Mouse (Mus musculus) CH12.LX (cell line): Measurements from ENCODE around the gene Notum. TPM values are rescaled to one million over a fixed set of nuclear protein-coding genes. Genes with fewer than 3 reads are reported as not detected.

Source experiments
- DNase-seq: peaks from one replicate; pipeline ENCODE4 v3.0.0-alpha.2; 2013; ENCODE audit errors: extremely low read depth
- H3K27ac ChIP-seq: 2 replicates; pipeline ENCODE4 v1.5.1; 2012; ENCODE audit warnings: low read depth, mild to moderate bottlenecking, control low read depth, moderate library complexity; ENCODE audit not compliant: insufficient read depth
- H3K27me3 ChIP-seq: replicated peaks from 2 replicates; pipeline ENCODE3; 2012; ENCODE audit warnings: inconsistent platforms
- H3K36me3 ChIP-seq, 2 experiments: replicated peaks in 1 of 2; 2 replicates each; pipeline versions ENCODE3 to v1.6.1; 2012; ENCODE audit warnings: inconsistent platforms in 1 of 2, low read length in 1 of 2, mild to moderate bottlenecking in 1 of 2, mixed read lengths in 1 of 2, moderate library complexity in 1 of 2; ENCODE audit not compliant: control insufficient read depth in 1 of 2, insufficient read depth in 1 of 2
- H3K4me1 ChIP-seq, 2 experiments: 2 replicates each; pipeline ENCODE4 v1.6.1; 2012; ENCODE audit warnings: inconsistent platforms in 1 of 2, moderate library complexity in 1 of 2; ENCODE audit not compliant: insufficient read depth in 2 of 2, control insufficient read depth in 1 of 2
- H3K4me2 ChIP-seq: 2 replicates; pipeline ENCODE4 v1.6.1; 2012; ENCODE audit warnings: low read depth, mild to moderate bottlenecking, control low read depth; ENCODE audit not compliant: poor library complexity, insufficient read depth, severe bottlenecking
- H3K4me3 ChIP-seq, 3 experiments: fragments of 150-350 bp in 1 of 3; sonication (generic) in 1 of 3; replicated peaks in 1 of 3; 2 replicates each; pipeline versions ENCODE3 to v1.5.1; 2011 to 2012; ENCODE audit warnings: low read depth in 2 of 3, low read length in 2 of 3, mild to moderate bottlenecking in 2 of 3, moderate library complexity in 2 of 3, control low read depth in 1 of 3, improper control_type of control experiment in 1 of 3, inconsistent platforms in 1 of 3, mixed read lengths in 1 of 3; ENCODE audit not compliant: poor library complexity in 1 of 3
- H3K79me2 ChIP-seq: replicated peaks from 2 replicates; pipeline ENCODE4 v1.6.1; 2012; ENCODE audit warnings: mild to moderate bottlenecking, moderate library complexity; ENCODE audit not compliant: control insufficient read depth, poor library complexity, insufficient read depth, severe bottlenecking; ENCODE audit errors: extremely low read depth
- H3K9ac ChIP-seq: 2 replicates; pipeline ENCODE4 v1.6.1; 2012; ENCODE audit warnings: low read depth, mild to moderate bottlenecking, control low read depth, moderate library complexity; ENCODE audit not compliant: insufficient read depth
- H3K9me3 ChIP-seq: replicated peaks from 2 replicates; pipeline ENCODE3; 2012; ENCODE audit warnings: low read length, inconsistent platforms, mixed read lengths
- CHD1 ChIP-seq: IDR thresholded peaks from 2 replicates; pipeline ENCODE4 v1.6.1; 2012; ENCODE audit warnings: low read depth, low read length, improper control_type of control experiment, inconsistent platforms
- CHD2 ChIP-seq: IDR thresholded peaks from 2 replicates; pipeline ENCODE4 v1.6.1; 2011; ENCODE audit warnings: low read length, improper control_type of control experiment
- CTCF ChIP-seq, 2 experiments: IDR thresholded peaks in 1 of 2; conservative IDR thresholded peaks in 1 of 2; 2 replicates each; pipeline ENCODE4 v1.5.1; 2011 to 2012; ENCODE audit warnings: low read depth in 2 of 2, low read length in 2 of 2, improper control_type of control experiment in 1 of 2, inconsistent platforms in 1 of 2, mild to moderate bottlenecking in 1 of 2, moderate library complexity in 1 of 2
- ELF1 ChIP-seq: IDR thresholded peaks from 2 replicates; pipeline ENCODE4 v1.6.1; 2014; ENCODE audit warnings: low read depth, mild to moderate bottlenecking, inconsistent platforms, low read length, improper control_type of control experiment
- EP300 ChIP-seq: IDR thresholded peaks from 2 replicates; pipeline ENCODE4 v1.6.1; 2011; ENCODE audit warnings: low read length, improper control_type of control experiment
- ETS1 ChIP-seq: conservative IDR thresholded peaks from 2 replicates; pipeline ENCODE4 v1.6.1; 2012; ENCODE audit warnings: low read depth, mild to moderate bottlenecking, inconsistent platforms, low read length, improper control_type of control experiment, moderate library complexity
- GABPA ChIP-seq: IDR thresholded peaks from 2 replicates; pipeline ENCODE4 v1.6.1; 2012; ENCODE audit warnings: low read depth, low read length, improper control_type of control experiment, inconsistent platforms; ENCODE audit not compliant: insufficient replicate concordance
- HCFC1 ChIP-seq: IDR thresholded peaks from 2 replicates; pipeline ENCODE4 v1.6.1; 2012; ENCODE audit warnings: low read depth, mild to moderate bottlenecking, inconsistent platforms, low read length, improper control_type of control experiment
- IRF4 ChIP-seq: IDR thresholded peaks from 2 replicates; pipeline ENCODE4 v1.6.1; 2014; ENCODE audit warnings: low read depth, mild to moderate bottlenecking, inconsistent platforms, low read length, improper control_type of control experiment
- JUND ChIP-seq: conservative IDR thresholded peaks from 2 replicates; pipeline ENCODE4 v1.6.1; 2011; ENCODE audit warnings: low read depth, low read length, improper control_type of control experiment
- KAT2A ChIP-seq: IDR thresholded peaks from 2 replicates; pipeline ENCODE4 v1.6.1; 2012; ENCODE audit warnings: low read length, improper control_type of control experiment, inconsistent platforms; ENCODE audit not compliant: insufficient replicate concordance
- MAFK ChIP-seq: IDR thresholded peaks from 2 replicates; pipeline ENCODE4 v1.6.1; 2011; ENCODE audit warnings: low read length, improper control_type of control experiment; ENCODE audit not compliant: insufficient replicate concordance
- MAX ChIP-seq: IDR thresholded peaks from 2 replicates; pipeline ENCODE4 v1.6.1; 2011; ENCODE audit warnings: low read length, improper control_type of control experiment
- MEF2A ChIP-seq: IDR thresholded peaks from 2 replicates; pipeline ENCODE4 v1.6.1; 2014; ENCODE audit warnings: low read depth, mild to moderate bottlenecking, inconsistent platforms, low read length, improper control_type of control experiment, borderline replicate concordance
- MXI1 ChIP-seq: IDR thresholded peaks from 2 replicates; pipeline ENCODE4 v1.6.1; 2011; ENCODE audit warnings: mild to moderate bottlenecking, low read depth, low read length, improper control_type of control experiment
- MYC ChIP-seq: IDR thresholded peaks from 2 replicates; pipeline ENCODE4 v1.6.1; 2011; ENCODE audit warnings: low read depth, mild to moderate bottlenecking, improper control_type of control experiment, low read length
- NELFE ChIP-seq: IDR thresholded peaks from 2 replicates; pipeline ENCODE4 v1.6.1; 2011; ENCODE audit warnings: low read depth, low read length, improper control_type of control experiment
- POLR2AphosphoS2 ChIP-seq: IDR thresholded peaks from 2 replicates; pipeline ENCODE4 v1.6.1; 2011; ENCODE audit warnings: low read depth, low read length, improper control_type of control experiment
- RAD21 ChIP-seq: IDR thresholded peaks from 2 replicates; pipeline ENCODE4 v1.6.1; 2011; ENCODE audit warnings: low read depth, mild to moderate bottlenecking, low read length, improper control_type of control experiment, moderate library complexity
- RCOR1 ChIP-seq: conservative IDR thresholded peaks from 2 replicates; pipeline ENCODE4 v1.6.1; 2012; ENCODE audit warnings: low read depth, mild to moderate bottlenecking, inconsistent platforms, low read length, improper control_type of control experiment
- SIN3A ChIP-seq: IDR thresholded peaks from 2 replicates; pipeline ENCODE4 v1.6.1; 2012; ENCODE audit warnings: low read length, improper control_type of control experiment, inconsistent platforms
- SMC3 ChIP-seq: IDR thresholded peaks from 2 replicates; pipeline ENCODE4 v1.6.1; 2011; ENCODE audit warnings: low read depth, low read length, improper control_type of control experiment
- TBP ChIP-seq: conservative IDR thresholded peaks from 2 replicates; pipeline ENCODE4 v1.6.1; 2011; ENCODE audit warnings: low read depth, low read length, improper control_type of control experiment
- TCF12 ChIP-seq: IDR thresholded peaks from 2 replicates; pipeline ENCODE4 v1.6.1; 2014; ENCODE audit warnings: low read depth, mild to moderate bottlenecking, inconsistent platforms, low read length, improper control_type of control experiment
- UBTF ChIP-seq: IDR thresholded peaks from 2 replicates; pipeline ENCODE4 v1.6.1; 2012; ENCODE audit warnings: low read depth, mild to moderate bottlenecking, inconsistent platforms, low read length, improper control_type of control experiment, moderate library complexity
- USF1 ChIP-seq: IDR thresholded peaks from 2 replicates; pipeline ENCODE4 v1.6.1; 2014; ENCODE audit warnings: low read depth, mild to moderate bottlenecking, inconsistent platforms, low read length, improper control_type of control experiment
- ZC3H11A ChIP-seq: IDR thresholded peaks from 2 replicates; pipeline ENCODE4 v1.6.1; 2012; ENCODE audit warnings: low read depth, mild to moderate bottlenecking, inconsistent platforms, low read length, improper control_type of control experiment
- ZNF384 ChIP-seq: IDR thresholded peaks from 2 replicates; pipeline ENCODE4 v1.6.1; 2012; ENCODE audit warnings: low read depth, low read length, improper control_type of control experiment, inconsistent platforms
- dilution Hi-C: fragments of 300-500 bp; cut with MboI; formaldehyde crosslinking; loops from 2 replicates; pipeline ENCODE4 v1.14.3; 2020; ENCODE audit warnings: low sequenced_read_pairs; ENCODE audit not compliant: extremely low pct_unique_long_range_greater_than_20kb, extremely low pct_ligation_motif_present
- in situ Hi-C: fragments of 300-500 bp; cut with MboI; formaldehyde crosslinking; loops from 3 replicates; pipeline ENCODE4 v1.14.3; 2019; ENCODE audit warnings: low sequenced_read_pairs, low pct_ligation_motif_present, low pct_unique_long_range_greater_than_20kb, mixed read lengths
- polyA plus RNA-seq: library from polyadenylated mRNA; unstranded; fragments of >175 nt; gene quantifications from 2 replicates; pipeline ENCODE4 v1.2.1, GENCODE M21; 2012; ENCODE audit warnings: low read depth; ENCODE audit not compliant: insufficient read length
- total RNA-seq, 2 experiments: library from RNA; depleted of rRNA; stranded (reverse); fragments of 300-350 nt in 1 of 2; fragments of >200 nt in 1 of 2; gene quantifications; 2 replicates each; pipeline ENCODE4 v1.2.3; 2012 to 2014

The Notum gene
- total and polyA plus RNA-seq, 3 experiments = not detected

DNA sequence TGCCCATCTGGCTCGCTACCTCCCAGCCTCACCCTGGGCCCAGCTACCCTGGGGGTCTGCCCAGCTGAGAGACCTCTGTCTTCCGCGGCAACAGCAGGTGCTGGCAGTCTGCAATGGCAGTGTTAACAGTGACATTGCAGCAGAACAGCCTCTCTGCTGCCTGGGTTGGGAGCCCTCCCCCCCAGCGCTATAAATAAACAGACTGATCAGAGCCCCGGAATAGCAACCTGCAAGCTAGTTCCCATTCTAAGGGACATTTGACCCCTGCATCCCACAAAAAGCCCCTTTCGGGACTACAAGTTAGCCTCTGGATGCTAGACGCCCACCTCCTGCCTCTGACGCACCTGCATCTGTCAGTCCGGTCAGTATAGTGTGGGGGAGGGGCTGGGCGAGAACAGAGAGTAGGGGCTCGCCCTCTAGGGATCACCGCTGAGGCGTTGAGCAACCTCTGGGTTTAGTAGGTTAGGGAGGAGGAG lies 12.9 kb downstream of the Notum start, which contains the start of gene Myadml2 (continued):
- TF ChIP-seq ZNF384 (no peak), GABPA (no peak), IRF4 (peak; percentile 65), RAD21 (peak; percentile 0), ELF1 (peak; percentile 27; the same call in 1 of the 2 replicates), MXI1 (peak; percentile 48; the same call in 1 of the 2 replicates)

GRCm38 (mm10) chr11:120647047-120647830 lies 13.7 kb downstream of the Notum start:
- Histone ChIP-seq H3K4me1 (peaks cover 16 to 39% of the 10 kb centered on the region in 2 experiments), H3K79me2 (no peaks in the 10 kb centered on the region), H3K4me3 (peak overlapping the region; percentile 15 to 46 (median 40)), H3K27ac (no peak overlapping the region)
- no peak for DNase-seq
- TF ChIP-seq USF1 (no peak), HCFC1 (no peak), NELFE (no peak), ZNF384 (no peak), RCOR1 (no peak), JUND (no peak), CHD1 (no peak)
- TF ChIP-seq, all 38 proteins: peak for 0
- peak overlapping the region; percentile 74; the same call in 1 of the 2 replicates for H3K4me2 ChIP-seq
- no peaks in the 10 kb centered on the region for H3K36me3 ChIP-seq
- dilution Hi-C loops = no loop called here
- H3K27me3 ChIP-seq = peaks cover 3% of the 10 kb centered on the region
- no peak overlapping the region for H3K9ac ChIP-seq
- in situ Hi-C loops = no loop called here
- no peaks in the 10 kb centered on the region for H3K9me3 ChIP-seq

GRCm38 (mm10) chr11:120643601-120643987 lies 17.4 kb downstream of the Notum start, which contains the start of gene Pycr1:
Gene Pycr1 (minus strand): TSS chr11:120643769.
- in situ Hi-C loops (no loop called here), dilution Hi-C loops (no loop called here)
- Histone ChIP-seq H3K79me2 (no peaks in the 10 kb centered on the region), H3K27me3 (no peaks in the 10 kb centered on the region), H3K9me3 (no peaks in the 10 kb centered on the region), H3K4me2 (peak within 1 kb of the TSS; percentile 75), H3K27ac (peak within 1 kb of the TSS; percentile 35; the same call in 1 of the 2 replicates), H3K36me3 (peaks cover 15 to 33% of the 10 kb centered on the region in 2 experiments), H3K9ac (peak within 1 kb of the TSS; percentile 79), H3K4me3 (peak within 1 kb of the TSS; percentile 57 to 70 (median 66)), H3K4me1 (peaks cover 25 to 56% of the 10 kb centered on the region in 2 experiments)
- peak; percentile 98 for DNase-seq
- TF ChIP-seq MAX = peak; percentile 97
- TF ChIP-seq CTCF (conservative IDR thresholded peaks at IDR 0.05 in 1 of 2, IDR thresholded peaks at IDR 0.05 in 1 of 2; ENCODE audit: low read depth in 2 of 2, low read length in 2 of 2) = no peak
- peak; percentile 3; the same call in 1 of the 2 replicates for TF ChIP-seq USF1
- peak; percentile 83 for TF ChIP-seq TBP
- peak; percentile 24; the same call in 1 of the 2 replicates for TF ChIP-seq MEF2A
- TF ChIP-seq SIN3A = peak; percentile 95
- TF ChIP-seq KAT2A = 0 out of 2 replicates have a peak, but pooled peaks have one; percentile 45
- peak; percentile 64 for TF ChIP-seq JUND
- TF ChIP-seq EP300 = no peak
- TF ChIP-seq TCF12 = peak; percentile 83
- TF ChIP-seq MAFK = no peak
- TF ChIP-seq CHD2 = peak; percentile 61
- no peak for TF ChIP-seq ELF1
- no peak for TF ChIP-seq SMC3
- TF ChIP-seq NELFE = peak; percentile 94
- TF ChIP-seq ETS1 = 0 out of 2 replicates have a peak, but pooled peaks have one; percentile 12
- no peak; the same call in 1 of the 2 replicates for TF ChIP-seq UBTF
- peak; percentile 94; the same call in 1 of the 2 replicates for TF ChIP-seq POLR2AphosphoS2
- no peak for TF ChIP-seq ZC3H11A
- TF ChIP-seq HCFC1 = peak; percentile 35
- peak; percentile 98 for TF ChIP-seq MYC
